In genomic region chr7:80639981-80640380, GRCm38 (mm10) we compare ENCODE assay signal across 18 mouse cellular contexts. TPM values are rescaled to one million over a fixed set of nuclear protein-coding genes. Genes with fewer than 3 reads are reported as not detected.
DNase-seq lines count a peak whose midpoint lies in the region; ATAC-seq and TF ChIP-seq lines count a peak whose summit lies in the region.
"Had no signal": no experiment of that assay in that cellular context is flagged by ENCODE, and none has a peak within 500 bp of the region (broad histone marks: within the 10 kb centered on the region; RNA-seq: fewer than 3 reads in every experiment).

No protein-coding gene starts in this region.

- no peak overlapping the region for H3K4me2 ChIP-seq in heart, embryonic 13.5 days
- H3K4me2 ChIP-seq in intestine, embryonic 16.5 days (ENCODE audit: low read depth, low read length): no peak overlapping the region
- no peak overlapping the region for H3K4me2 ChIP-seq in intestine, postnatal 0 days (replicated peaks; ENCODE audit: low read depth)
- H3K4me2 ChIP-seq: embryonic facial prominence, embryonic 15.5 days; heart, embryonic 15.5 days; hindbrain, embryonic 12.5 days; intestine, embryonic 15.5 days; lung, embryonic 15.5 days; midbrain, embryonic 12.5 days had no signal

- 76% methylated on average over 3 of the region's 3 CpGs for WGBS in heart, embryonic 13.5 days
- 68% methylated on average over 3 of the region's 3 CpGs for WGBS in intestine, embryonic 16.5 days
- 87% methylated on average over 3 of the region's 3 CpGs for WGBS in intestine, postnatal 0 days

- no peaks in the 10 kb centered on the region for H3K36me3 ChIP-seq in heart, embryonic 13.5 days
- H3K36me3 ChIP-seq in intestine, embryonic 16.5 days (ENCODE audit: control insufficient read depth, insufficient read depth, low read length): no peaks in the 10 kb centered on the region
- no peaks in the 10 kb centered on the region for H3K36me3 ChIP-seq in intestine, postnatal 0 days (ENCODE audit: control insufficient read depth, insufficient read depth)
- H3K36me3 ChIP-seq: embryonic facial prominence, embryonic 15.5 days; heart, embryonic 15.5 days; hindbrain, embryonic 12.5 days; intestine, embryonic 15.5 days; lung, embryonic 15.5 days; midbrain, embryonic 12.5 days had no signal

- TF ChIP-seq CTCF in intestine, postnatal 0 days (IDR thresholded peaks at IDR 0.05; ENCODE audit: low read depth): no peak

- no peak for ATAC-seq in heart, embryonic 13.5 days (ENCODE audit: extremely low read depth, insufficient number of reproducible peaks, low FRiP score, low TSS enrichment)
- ATAC-seq in monocyte, adult 5-6 weeks (replicated peaks; ENCODE audit: insufficient number of reproducible peaks, low FRiP score, low TSS enrichment, poor library complexity, severe bottlenecking): peak; percentile 23; the same call in 1 of the 2 replicates
- no peak for ATAC-seq in intestine, embryonic 16.5 days
- no peak for ATAC-seq in intestine, postnatal 0 days
- ATAC-seq: intestine, embryonic 15.5 days had no signal

- DNase-seq in heart, postnatal 4 days: no peak
- DNase-seq in cerebellum, postnatal 14 days: peak; percentile 59 to 79
- DNase-seq in ovary, postnatal 14 days (ENCODE audit: low spot score): no peak
- DNase-seq: heart, adult 11 months; kidney, postnatal 10 days; layer of hippocampus, adult 9-11 months; thymus, postnatal 14 days had no signal

- H3K27me3 ChIP-seq in heart, embryonic 13.5 days (replicated peaks): no peaks in the 10 kb centered on the region
- no peaks in the 10 kb centered on the region for H3K27me3 ChIP-seq in intestine, embryonic 16.5 days (replicated peaks; ENCODE audit: control insufficient read depth, insufficient read depth, low read length)
- no peaks in the 10 kb centered on the region for H3K27me3 ChIP-seq in intestine, postnatal 0 days (replicated peaks; ENCODE audit: control insufficient read depth, insufficient read depth, low read length)
- H3K27me3 ChIP-seq: embryonic facial prominence, embryonic 15.5 days; heart, embryonic 15.5 days; hindbrain, embryonic 12.5 days; intestine, embryonic 15.5 days; lung, embryonic 15.5 days; midbrain, embryonic 12.5 days had no signal

- H3K9ac ChIP-seq in heart, embryonic 13.5 days: 0 out of 2 replicates have a peak overlapping the region, but pooled peaks have one; percentile 21
- no peak overlapping the region for H3K9ac ChIP-seq in intestine, embryonic 16.5 days (ENCODE audit: low read depth, low read length)
- no peak overlapping the region for H3K9ac ChIP-seq in intestine, postnatal 0 days (ENCODE audit: low read depth, low read length)
- H3K9ac ChIP-seq: embryonic facial prominence, embryonic 15.5 days; heart, embryonic 15.5 days; hindbrain, embryonic 12.5 days; intestine, embryonic 15.5 days; lung, embryonic 15.5 days; midbrain, embryonic 12.5 days had no signal

- H3K9me3 ChIP-seq in heart, embryonic 13.5 days: no peaks in the 10 kb centered on the region
- H3K9me3 ChIP-seq in intestine, embryonic 16.5 days (ENCODE audit: control insufficient read depth, low read length): no peaks in the 10 kb centered on the region
- H3K9me3 ChIP-seq in intestine, postnatal 0 days (ENCODE audit: control insufficient read depth): no peaks in the 10 kb centered on the region
- H3K9me3 ChIP-seq: embryonic facial prominence, embryonic 15.5 days; heart, embryonic 15.5 days; hindbrain, embryonic 12.5 days; intestine, embryonic 15.5 days; lung, embryonic 15.5 days; midbrain, embryonic 12.5 days had no signal

- peaks cover 76% of the 10 kb centered on the region for H3K4me1 ChIP-seq in heart, embryonic 13.5 days
- H3K4me1 ChIP-seq in brown adipose tissue, adult 24 weeks (ENCODE audit: control insufficient read depth, insufficient read depth, insufficient read length, low read length): peaks cover 40% of the 10 kb centered on the region
- H3K4me1 ChIP-seq in intestine, embryonic 16.5 days (ENCODE audit: control insufficient read depth, insufficient read depth, low read length): peaks cover 45% of the 10 kb centered on the region
- H3K4me1 ChIP-seq in intestine, postnatal 0 days (replicated peaks; ENCODE audit: control insufficient read depth, insufficient read depth, low read length): no peaks in the 10 kb centered on the region

- no peak overlapping the region for H3K27ac ChIP-seq in heart, embryonic 13.5 days (replicated peaks)
- peak overlapping the region; percentile 7; the same call in 1 of the 2 replicates for H3K27ac ChIP-seq in brown adipose tissue, adult 24 weeks (replicated peaks; ENCODE audit: low read depth, low read length)
- no peak overlapping the region for H3K27ac ChIP-seq in intestine, embryonic 16.5 days (ENCODE audit: low read length)
- H3K27ac ChIP-seq in intestine, postnatal 0 days (ENCODE audit: low read depth, low read length): no peak overlapping the region
- H3K27ac ChIP-seq: embryonic facial prominence, embryonic 15.5 days; heart, embryonic 15.5 days; hindbrain, embryonic 12.5 days; intestine, embryonic 15.5 days; lung, embryonic 15.5 days; midbrain, embryonic 12.5 days had no signal

- no peak overlapping the region for H3K4me3 ChIP-seq in heart, embryonic 13.5 days
- no peak overlapping the region for H3K4me3 ChIP-seq in brown adipose tissue, adult 24 weeks (ENCODE audit: insufficient read depth, low read depth, low read length)
- H3K4me3 ChIP-seq in intestine, embryonic 16.5 days (ENCODE audit: low read length): no peak overlapping the region
- H3K4me3 ChIP-seq in intestine, postnatal 0 days (ENCODE audit: low read depth, low read length): no peak overlapping the region
- H3K4me3 ChIP-seq: embryonic facial prominence, embryonic 15.5 days; heart, embryonic 15.5 days; hindbrain, embryonic 12.5 days; intestine, embryonic 15.5 days; lung, embryonic 15.5 days; midbrain, embryonic 12.5 days had no signal

RNA-seq across cellular contexts. Expression of gene Crtc3, which starts 48.7 kb away (rescaled TPM):
- 14.9 and 16.6 TPM in 2 replicates for polyA plus RNA-seq in heart, embryonic 13.5 days (2015; fragmentation: Nextera tagmentation; extraction: Ambion mirVana)
- 10 to 100 TPM; 19.5 to 20.3 TPM for total RNA-seq in heart, postnatal 4 days (2021)
- polyA plus RNA-seq in brown adipose tissue, adult 24 weeks (2012; ENCODE audit: insufficient read depth, insufficient read length, missing spikeins): 5.2 and 9.5 TPM in 2 replicates
- total RNA-seq in monocyte, adult 5-6 weeks (2017): 15.6 to 23.1 TPM (median 18.1 TPM) in 3 replicates
- 9.6 and 11.8 TPM in 2 replicates for polyA plus RNA-seq in intestine, embryonic 16.5 days (2015; fragmentation: Nextera tagmentation; extraction: Ambion mirVana)
- polyA plus RNA-seq in intestine, postnatal 0 days (2015; fragmentation: Nextera tagmentation; extraction: Ambion mirVana): 11.5 and 13.8 TPM in 2 replicates

Comparison
In these comparisons a context has a peak if more than half of its experiments do, and no peak if none do; other contexts are left out.
1. DNase-seq: peak in cerebellum, postnatal 14 days (2 of 2); none in heart, postnatal 4 days (single experiment) and ovary, postnatal 14 days (single experiment).